Mouse (Mus musculus) G1E (cell line): ENCODE measurements around the gene Hoxd9.

Experiments
- CTCF ChIP-seq: IDR thresholded peaks from 2 replicates; pipeline ENCODE4 v1.5.1; 2012; ENCODE audit warnings: low read depth, low read length, inconsistent platforms, mixed read lengths
- GATA1 ChIP-seq: IDR thresholded peaks from 2 replicates; pipeline ENCODE4 v1.6.1; 2012; ENCODE audit warnings: borderline replicate concordance, low read length, inconsistent platforms, mixed read lengths
- POLR2AphosphoS5 ChIP-seq: IDR thresholded peaks from 2 replicates; pipeline ENCODE4 v1.6.1; 2012; ENCODE audit warnings: low read depth, low read length, inconsistent platforms; ENCODE audit not compliant: insufficient replicate concordance
- TAL1 ChIP-seq: conservative IDR thresholded peaks from 2 replicates; pipeline ENCODE4 v1.6.1; 2012; ENCODE audit warnings: low read depth, low read length, inconsistent platforms, mixed read lengths

- TF ChIP-seq GATA1 (no peak), CTCF (no peak), TAL1 (no peak), POLR2AphosphoS5 (no peak)
Observed at GRCm38 (mm10) chr2:74713239-74714150, 16.0 kb downstream of the Hoxd9 start.
